Mouse (Mus musculus): ENCODE data around the gene Meis1.

Meis1 gene

DNA sequence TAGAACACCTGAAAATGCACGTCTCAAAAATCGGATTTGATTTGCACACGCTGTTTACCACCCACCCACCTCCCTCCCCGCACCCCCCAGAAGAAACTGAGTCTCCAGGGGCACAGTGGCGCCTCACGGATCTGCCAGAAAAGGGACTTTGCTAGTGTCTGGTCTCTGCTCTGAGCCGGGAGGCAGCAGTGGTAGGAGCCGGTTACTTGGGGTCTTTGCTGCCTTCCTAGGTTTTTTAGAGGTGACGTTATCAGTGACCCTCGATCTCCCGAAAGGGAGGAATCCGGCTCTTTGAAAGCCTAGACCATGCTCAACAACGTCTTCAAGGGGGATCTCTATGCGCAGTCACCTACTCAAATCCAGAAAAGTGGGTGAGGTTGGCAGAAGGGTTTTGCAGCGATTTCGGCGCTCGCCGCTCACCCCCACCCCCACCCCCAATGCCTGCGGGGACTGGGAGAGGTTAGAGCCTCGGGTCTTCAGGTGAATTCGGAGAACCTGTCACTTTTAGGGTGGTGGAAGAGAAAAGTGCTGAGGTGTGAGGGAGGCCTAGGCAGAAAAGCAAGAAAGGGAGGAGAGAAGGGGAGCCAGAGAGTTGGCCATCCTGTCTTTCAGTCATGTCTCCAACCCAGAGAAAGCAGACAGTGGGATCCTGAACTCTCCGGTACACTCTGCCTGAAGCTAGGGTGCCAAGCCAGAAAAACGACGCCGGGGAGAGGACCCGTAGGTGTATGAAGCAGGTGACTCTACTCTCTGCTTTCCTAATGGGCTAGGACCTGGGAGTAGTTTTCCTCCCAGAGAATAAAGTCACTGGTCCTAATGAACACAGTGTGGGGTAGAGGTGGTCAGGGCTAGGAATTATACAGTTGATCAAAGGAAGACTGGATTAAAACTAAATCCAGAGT is 143.5 kb downstream of the Meis1 start:
- DNase-seq, result no peak

DNA sequence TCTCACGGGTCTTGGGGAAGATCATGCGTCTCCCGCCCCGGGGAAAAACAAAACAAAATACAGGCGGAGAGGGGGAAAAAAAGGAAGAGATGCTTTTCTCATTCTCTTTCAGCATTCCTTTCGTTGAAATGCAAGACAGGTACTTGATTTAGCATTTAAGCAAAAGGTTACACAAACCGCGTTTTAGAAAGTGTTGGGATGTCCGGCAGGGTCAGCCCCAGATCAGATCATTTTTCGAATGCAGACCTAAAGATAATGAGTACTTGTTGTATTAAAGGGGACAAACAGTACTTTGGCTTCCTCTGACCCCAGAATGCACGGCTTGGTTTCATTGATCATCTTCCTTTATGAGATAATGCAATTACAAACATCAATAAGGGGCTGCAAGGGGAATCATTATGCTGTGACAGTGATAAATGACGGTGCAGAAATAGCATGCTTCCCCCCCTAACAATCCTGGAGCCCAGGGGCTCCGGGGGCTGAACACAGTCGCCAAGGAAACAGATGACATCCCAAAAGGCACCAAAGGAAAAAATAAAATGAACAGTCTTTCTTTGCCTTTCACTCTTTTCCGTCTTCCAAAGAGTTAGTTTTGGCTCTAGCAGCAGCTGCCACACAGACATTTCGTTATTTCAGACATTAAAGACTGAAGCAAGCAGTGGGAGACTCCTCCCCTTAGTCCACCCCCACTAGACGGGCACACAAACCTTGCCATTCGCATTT is 144.3 kb downstream of the Meis1 start:
- DNase-seq, result no peak

DNA sequence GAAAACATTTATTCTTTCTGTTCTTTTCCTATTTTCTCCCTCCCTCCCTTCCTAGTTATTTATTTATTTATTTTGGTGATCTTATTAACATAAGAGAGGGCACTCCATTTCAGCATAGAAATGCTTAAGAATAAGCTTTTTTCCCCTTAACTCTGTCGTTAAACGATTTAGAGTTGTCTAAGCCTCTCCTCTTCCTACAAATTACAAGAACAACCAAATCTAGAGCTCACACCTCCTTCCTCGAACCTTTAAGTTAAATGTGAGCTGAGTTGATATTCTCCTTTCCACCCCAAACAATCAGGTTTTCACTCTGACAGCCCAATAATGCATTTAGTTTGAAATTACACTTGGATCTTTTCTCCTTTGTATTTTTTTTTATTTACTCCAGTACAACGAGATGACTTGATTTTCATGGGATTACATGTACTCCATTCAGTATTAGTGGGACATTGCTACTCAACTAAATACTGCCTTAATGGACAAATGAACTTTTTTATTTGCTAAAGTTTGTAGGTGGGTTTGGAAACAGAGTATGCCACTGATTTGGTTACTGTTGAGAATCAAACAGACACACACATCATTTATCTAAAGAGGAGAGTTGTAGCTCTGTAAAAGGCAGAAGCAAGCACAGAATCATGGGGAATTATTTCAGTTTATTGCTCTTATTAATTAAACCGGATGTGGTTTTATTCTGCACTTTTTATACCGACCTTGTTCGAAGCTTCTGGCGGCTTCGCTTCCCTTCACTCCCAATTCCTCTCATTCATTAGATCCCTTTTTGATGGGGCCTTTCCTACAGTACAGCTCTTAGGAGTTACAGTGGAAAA is 145.1 kb downstream of the Meis1 start:
- no peak for DNase-seq

DNA sequence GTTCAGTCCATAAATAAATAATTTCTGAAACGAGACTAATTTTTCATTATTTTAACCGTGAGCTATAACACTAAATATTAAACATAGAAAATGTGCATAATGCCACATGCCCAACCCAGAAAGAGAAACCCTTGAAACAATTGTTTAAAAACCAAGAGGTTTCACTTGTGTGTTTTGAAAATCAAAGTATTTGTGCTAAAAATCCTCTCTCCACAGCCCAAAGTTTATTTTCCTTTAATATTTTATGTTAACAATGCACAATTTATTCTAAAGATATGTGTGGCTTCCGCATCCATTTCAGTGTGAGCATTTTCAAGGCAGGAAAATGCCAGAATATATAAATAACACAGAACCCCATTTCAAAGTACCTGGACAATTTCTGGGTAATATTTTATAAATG is 146.0 kb downstream of the Meis1 start:
- no peak for DNase-seq

DNA sequence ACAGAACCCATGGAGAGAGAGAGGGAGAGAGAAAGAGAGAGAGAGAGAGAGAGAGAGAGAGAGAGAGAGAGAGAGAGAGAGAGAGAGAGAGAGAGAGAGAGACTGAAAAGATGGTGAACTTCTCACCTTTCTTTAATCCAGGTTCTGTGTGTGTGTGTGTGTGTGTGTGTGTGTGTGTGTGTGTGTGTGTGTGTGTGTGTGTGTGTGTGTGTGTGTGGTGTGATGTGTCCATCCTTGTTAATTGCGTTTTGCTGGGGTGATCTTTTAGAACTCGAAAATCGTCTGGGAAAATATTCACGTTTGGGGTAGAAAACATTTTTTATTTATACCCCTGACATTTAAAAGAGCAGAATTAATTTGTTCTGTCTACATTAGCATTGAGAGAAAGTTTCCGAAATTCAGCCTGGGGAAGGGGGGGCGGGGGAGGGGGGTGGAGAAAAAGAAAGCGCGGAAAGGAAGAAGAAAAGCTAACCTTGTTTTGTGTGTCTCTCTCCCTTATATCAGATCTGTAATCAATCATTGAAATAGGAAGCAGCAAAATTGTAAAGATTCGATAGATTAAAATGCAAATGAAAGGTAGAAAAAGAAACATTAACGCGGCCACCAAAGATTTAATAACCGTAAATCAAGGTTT is 146.6 kb downstream of the Meis1 start:
- no peak for DNase-seq

DNA sequence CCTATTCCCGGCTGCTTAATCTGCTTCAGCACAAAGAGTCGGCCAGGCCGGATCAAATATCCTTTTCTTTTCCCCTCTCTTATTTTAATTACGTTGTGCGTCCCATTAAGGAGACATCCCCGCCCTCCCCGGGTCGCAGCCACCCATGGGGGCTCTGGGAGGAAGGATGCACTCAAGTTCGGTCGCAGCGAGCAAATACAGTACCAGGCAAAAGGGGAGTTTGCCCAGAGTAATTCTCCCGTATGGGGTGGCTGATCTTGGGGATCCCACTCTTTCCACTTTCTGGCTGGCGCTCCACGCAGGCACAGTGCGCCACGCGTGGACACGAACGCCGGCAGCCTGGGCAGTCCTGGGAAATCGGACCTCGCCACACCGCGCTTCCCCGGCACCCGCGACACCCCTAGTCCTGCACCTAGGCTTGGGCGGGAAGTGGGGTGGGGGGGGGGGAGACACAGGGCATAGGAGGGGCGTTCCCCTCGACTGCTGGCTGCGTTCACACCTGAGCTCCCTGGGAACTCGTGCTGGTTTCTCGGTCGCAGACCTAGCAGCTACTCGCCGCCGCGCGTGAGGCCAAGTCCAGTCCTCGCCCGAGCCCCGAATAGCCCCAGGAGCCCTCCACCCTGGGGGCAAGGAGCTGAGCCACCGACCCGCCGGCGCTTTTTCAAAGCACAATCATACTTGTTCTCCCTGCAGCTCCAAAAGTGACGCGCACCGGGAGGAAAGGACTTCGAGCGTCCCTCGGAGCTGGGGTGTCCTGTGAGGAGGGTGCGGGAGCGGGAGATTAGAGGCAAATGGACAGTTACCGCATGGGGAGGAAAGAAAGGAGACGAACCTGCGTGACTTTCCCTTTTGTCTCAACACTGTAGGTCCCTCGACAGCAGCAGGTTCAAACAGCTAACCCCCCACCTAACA is 147.4 kb downstream of the Meis1 start:
- DNase-seq, result no peak

DNA sequence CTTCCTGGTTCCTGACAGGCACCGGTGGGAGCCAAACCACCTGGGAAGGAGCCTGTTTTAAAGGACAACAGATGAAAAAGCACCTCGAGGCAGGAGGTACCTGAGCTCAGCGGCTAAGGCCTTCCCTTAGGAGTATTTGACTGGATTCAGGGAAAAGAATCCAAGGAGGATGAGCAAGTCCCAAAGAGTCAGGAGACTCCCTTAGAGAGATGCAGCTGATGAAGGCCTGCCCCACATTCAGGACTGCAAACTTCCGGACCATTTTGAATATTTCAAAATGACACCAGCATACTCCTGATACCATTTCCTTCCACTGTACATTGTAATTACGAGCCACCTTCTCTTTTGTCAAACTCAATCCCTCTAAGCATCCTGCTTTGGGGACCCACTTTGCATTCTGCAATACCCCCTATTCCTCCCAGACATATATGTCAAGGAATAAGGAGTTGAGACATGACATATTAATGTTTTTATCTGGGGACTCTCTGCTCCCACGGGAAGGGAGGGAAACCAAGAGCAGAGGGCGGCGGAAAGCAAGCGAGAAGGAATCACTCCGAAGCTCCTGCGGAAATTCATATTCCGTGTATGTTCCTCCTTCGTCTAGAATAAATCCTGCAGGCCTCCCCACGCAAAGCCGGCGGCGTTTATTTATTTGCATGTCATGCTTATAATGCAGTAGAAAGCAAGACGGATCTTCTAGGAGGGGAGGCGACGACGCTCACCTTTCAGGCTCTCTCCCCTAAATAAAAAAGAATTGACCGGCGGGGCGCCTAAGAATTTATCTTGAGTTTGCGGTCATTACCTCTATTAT is 148.5 kb downstream of the Meis1 start:
- no peak for DNase-seq

DNA sequence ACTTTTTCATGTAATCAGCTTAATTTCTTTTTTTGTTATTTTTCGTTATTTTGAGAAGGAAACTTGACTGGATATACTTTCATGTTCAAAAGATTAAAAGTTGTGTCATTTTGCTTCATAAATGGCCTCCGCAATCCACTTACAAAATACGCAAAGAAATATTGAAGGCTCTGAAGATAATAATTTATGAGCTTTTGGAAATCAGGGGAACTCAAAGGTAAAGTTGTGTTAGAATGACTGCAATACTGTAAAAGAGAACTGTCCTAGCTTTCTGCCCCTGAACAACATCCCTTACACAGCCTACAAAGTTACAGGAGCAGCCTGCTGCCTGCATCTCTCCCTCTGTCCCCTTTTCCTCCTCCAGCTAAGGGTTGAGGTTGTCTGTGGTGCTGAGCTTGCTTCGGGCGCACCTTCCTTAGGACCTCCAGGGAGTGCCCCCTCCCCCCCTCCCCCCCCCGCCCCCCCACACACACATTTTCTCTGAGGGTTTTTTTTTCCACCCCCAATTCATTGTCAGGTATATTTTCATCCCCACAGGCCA is 149.3 kb downstream of the Meis1 start:
- no peak for DNase-seq

DNA sequence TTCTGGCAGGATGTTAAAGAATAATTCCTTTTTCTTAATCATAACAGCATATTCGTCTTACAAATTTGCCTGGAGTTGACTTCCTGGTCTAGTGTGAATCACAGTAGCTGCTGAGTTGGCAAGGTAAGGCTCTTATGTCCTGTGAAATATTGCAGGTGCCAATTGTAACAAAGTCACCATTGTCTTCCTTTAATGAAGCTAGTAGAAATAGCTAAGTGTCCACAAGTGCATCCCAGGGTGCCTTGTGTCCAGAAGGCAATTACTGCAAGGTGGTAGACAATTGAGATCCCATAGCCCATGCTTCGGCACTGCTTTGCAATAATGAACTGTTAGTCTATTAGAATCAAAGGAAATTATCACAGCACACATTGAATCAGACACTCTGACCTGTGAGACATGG is 151.1 kb downstream of the Meis1 start:
- DNase-seq, result no peak

DNA sequence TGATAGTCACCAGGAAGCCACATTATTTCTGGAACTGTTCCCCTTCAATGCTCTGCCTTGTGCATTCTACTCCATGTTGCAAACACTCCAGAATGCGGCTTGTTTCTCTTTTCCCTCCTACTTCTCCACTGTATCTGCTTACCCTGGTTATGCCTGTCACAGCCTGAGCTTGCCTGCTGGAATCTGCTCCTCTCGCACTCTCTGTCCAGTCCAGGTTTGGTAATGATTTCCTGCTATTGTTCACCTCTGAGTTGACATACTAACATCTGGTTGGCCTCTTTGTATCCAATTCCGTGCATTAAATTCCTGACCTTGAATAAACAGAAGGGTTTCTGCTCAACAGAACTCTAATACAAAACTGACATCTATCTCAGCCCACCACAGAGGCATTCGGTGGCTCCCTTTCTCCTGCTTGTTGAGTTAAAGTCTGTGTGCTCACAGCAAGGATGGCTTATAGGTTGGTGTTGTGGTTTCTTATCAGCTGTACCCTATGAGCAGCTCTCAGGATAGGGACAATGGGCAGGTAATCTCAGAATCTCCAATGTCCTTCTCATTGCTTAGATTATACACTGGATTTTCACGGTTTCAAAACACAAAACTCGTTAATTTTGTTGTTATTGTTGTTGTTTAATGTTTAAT is 152.5 kb downstream of the Meis1 start:
- no peak for DNase-seq

DNA sequence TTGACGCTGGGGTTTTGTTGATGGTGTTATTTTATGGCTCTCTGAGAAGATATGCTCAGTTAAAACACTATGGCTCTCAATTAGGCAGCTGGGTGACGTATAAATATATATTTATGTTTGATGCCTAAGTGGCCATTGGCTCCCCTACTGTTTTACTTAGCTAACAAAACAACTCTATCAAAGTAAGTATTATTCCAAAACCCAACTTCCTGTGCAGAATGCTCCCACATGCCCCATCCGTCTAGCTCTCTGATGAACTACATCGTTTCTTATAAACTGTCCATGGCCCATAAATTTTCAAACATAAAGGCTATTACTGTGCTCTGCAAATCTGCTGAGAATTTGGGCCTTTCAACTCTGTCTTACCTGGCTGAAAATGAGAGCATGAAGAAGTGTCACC is 168.0 kb downstream of the Meis1 start:
- no peak for DNase-seq

DNA sequence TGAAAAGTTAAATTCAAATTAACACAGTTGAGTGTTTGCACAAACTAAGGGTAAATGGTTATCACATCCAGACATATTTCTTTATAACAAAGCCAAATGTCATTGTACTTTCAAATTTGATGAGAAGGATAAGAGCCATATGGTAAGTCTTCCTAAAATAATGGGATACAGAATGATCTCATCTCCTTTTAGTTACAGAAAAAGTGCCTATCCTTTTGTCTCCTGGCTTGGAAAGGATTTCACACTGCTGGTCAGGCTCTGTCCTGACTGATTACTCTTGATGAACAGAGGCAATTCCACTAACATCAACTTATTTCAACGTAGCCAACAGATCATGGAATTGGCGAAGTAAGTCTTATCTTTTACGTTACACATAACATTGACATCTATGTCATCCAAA is 171.1 kb downstream of the Meis1 start:
- no peak for DNase-seq

DNA sequence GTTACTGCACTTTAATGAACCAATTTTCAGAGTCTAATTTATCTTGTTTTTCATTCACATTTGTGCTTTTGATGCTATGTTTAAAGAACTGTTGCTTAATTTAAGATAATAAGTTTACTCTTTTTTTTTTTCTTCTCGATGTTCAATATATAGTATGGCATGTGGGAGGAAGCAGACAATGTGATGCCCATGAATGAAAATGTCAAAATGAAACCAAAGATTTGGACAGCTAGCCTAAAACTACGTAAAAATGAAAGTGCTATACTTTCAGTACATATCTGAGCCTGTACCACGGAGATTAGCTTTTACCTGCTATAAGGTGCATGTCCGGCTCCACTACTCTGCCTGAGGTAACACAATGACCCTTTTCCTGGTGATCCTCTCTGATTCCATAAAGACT is 172.3 kb downstream of the Meis1 start:
- no peak for DNase-seq

DNA sequence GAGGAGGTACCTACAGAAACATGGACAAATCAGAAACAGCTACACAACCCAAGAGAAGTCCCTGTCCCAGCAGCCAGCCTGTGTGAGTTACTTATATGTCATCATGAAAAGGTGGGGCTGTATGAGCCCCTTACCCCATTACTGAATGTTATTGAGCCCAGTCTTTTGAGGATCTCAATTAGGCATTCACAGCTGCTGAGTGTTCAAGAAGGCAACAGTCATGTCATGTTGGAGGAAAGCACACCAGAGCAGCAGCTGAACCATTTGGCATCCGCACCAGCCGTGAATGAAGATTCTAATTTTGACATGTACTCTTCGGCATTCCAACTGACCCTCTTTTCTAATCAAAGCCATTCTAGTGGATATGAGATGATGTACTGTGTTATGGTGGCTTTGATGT is 172.9 kb downstream of the Meis1 start:
- DNase-seq, result no peak

DNA sequence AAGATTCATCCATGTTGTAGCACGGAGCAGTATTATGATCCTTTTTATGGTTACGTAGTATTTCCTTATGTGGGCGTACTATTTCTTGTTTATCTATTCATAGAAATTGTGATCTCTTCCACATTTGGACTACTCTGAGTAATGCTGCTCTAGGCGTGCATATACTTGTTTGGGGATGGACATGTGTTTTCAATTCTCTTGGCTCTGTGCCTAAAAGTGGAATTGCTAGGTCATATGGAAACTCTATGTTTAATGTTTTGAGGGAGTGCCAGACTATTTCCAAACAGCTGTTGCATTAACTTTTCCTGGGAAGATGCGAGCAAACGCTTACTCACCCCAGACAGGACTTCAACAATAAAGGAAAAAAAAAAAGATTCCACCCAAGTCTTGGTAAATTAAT is 173.3 kb downstream of the Meis1 start:
- no peak for DNase-seq

DNA sequence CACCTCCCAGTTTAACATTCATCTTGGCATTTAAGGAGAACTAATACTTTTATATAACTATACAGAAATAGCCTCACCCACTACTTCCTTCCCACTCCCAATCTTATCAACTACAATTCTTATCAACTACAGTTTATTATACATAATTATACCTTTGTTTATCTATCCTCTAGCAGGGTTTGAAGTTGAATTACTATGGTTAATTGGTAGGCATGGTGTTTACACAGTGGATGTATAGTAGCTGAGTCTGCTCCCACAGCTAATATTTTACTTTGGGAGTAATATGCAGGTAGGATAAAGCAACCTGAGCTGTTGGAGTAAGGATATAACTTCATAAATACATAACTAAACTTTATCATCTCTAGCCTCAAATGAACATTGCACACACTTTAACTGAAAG is 188.7 kb downstream of the Meis1 start:
- DNase-seq, result no peak

Measured in thymus, postnatal 36 days (tissue).